Mouse (Mus musculus) small intestine, adult 2 months (tissue): ENCODE data around the gene Zfp367. TPM values are rescaled to one million over a fixed set of nuclear protein-coding genes. Genes with fewer than 3 reads are reported as not detected.

ENCODE experiments used
- H3K27ac ChIP-seq: fragments of 200-500 bp; 2 replicates; pipeline ENCODE4 v1.5.1; 2012; ENCODE audit warnings: low read depth, low read length, control low read depth, inconsistent platforms; ENCODE audit not compliant: insufficient read depth
- H3K27me3 ChIP-seq: fragments of 200-500 bp; 2 replicates; pipeline ENCODE4 v1.6.1; 2012; ENCODE audit warnings: mild to moderate bottlenecking, moderate library complexity, low read length, inconsistent platforms; ENCODE audit not compliant: control insufficient read depth, insufficient read depth
- H3K36me3 ChIP-seq: fragments of 200-500 bp; 2 replicates; pipeline ENCODE4 v1.6.1; 2012; ENCODE audit warnings: mild to moderate bottlenecking, low read length, control low read depth, inconsistent platforms; ENCODE audit not compliant: control insufficient read depth, insufficient read depth
- H3K4me1 ChIP-seq: fragments of 200-500 bp; 2 replicates; pipeline ENCODE4 v1.6.1; 2012; ENCODE audit warnings: low read length, inconsistent platforms, mixed read lengths; ENCODE audit not compliant: control insufficient read depth, insufficient read depth, insufficient read length
- H3K4me3 ChIP-seq: fragments of 200-500 bp; 2 replicates; pipeline ENCODE4 v1.5.1; 2012; ENCODE audit warnings: low read depth, mild to moderate bottlenecking, control low read depth, inconsistent platforms, low read length, moderate library complexity
- CTCF ChIP-seq: fragments of 200-500 bp; IDR thresholded peaks from 2 replicates; pipeline ENCODE4 v1.5.1; 2012; ENCODE audit warnings: low read depth, mild to moderate bottlenecking, control low read depth, inconsistent platforms, low read length, moderate library complexity, mixed read lengths; ENCODE audit not compliant: insufficient replicate concordance, insufficient read length; ENCODE audit errors: extremely low read depth
- POLR2A ChIP-seq: fragments of 200-500 bp; IDR thresholded peaks from 2 replicates; pipeline ENCODE4 v1.6.1; 2012; ENCODE audit warnings: low read depth, mild to moderate bottlenecking, control low read depth, inconsistent platforms, low read length, moderate library complexity
- WGBS: fragments of 180-500 bp; shearing (Covaris S2); methylation state at CpG from one replicate; pipeline ENCODE4 v1.1.7; 2018; 5-methylcytosine and 5-hydroxymethylcytosine counted together
- polyA plus RNA-seq: library from polyadenylated mRNA; depleted of rRNA; stranded (reverse); fragments of >200 nt; gene quantifications from 2 replicates; pipeline ENCODE4 v1.2.3, GENCODE M21; 2012

The Zfp367 gene
- polyA plus RNA-seq, 1 experiment = 3.0 TPM

DNA sequence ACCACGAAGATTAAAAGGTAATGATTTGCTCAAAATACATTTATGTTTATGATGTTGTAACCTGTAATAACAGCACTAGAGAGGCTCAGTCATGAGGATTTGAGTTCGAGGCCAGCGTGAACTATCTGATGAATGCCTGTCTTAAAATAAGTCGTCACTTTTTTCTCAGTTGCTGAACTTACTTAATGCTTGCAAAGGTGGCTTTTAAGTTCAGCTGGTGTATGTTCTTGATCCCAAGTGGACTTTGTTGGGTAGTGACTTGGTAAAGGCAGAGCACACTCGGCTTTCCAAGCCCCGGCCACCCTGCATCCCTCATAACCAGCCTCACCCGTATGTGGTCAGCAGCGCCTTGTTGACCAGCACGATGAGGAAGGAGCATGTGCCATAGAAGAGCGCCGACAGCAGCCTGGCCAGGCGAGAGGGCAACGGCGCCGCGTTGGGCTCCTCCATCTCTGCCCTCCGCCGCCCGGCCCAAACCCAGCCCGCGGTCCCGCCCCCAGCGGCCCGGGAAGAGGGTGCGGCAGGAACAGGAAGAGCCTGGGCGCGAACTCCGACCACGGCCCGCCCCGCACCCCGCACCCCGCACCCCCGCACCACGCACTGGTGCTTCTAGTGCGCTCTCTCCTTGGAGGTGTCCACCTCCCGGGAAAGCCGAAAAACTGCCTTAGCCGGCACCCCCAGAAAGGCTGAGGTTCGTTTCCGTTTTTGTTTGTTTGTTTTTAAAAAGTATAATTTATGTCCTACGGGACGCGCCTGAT, 24.0 kb downstream of the Zfp367 start, which contains the start of gene Slc35d2:
Gene Slc35d2, minus strand, starts transcription at position 511 of the 758 bp plus-strand sequence.
- Histone ChIP-seq H3K36me3 (no peaks in the 10 kb centered on the region), H3K27me3 (no peaks in the 10 kb centered on the region), H3K4me1 (peaks cover 3% of the 10 kb centered on the region; the same call in 1 of the 2 replicates), H3K27ac (peak within 1 kb of the TSS; percentile 82), H3K4me3 (peak within 1 kb of the TSS; percentile 78)
- TF ChIP-seq POLR2A (peak; percentile 78; the same call in 1 of the 2 replicates), CTCF (no peak)
- WGBS = 4% methylated on average over 44 of the region's 44 CpGs

DNA sequence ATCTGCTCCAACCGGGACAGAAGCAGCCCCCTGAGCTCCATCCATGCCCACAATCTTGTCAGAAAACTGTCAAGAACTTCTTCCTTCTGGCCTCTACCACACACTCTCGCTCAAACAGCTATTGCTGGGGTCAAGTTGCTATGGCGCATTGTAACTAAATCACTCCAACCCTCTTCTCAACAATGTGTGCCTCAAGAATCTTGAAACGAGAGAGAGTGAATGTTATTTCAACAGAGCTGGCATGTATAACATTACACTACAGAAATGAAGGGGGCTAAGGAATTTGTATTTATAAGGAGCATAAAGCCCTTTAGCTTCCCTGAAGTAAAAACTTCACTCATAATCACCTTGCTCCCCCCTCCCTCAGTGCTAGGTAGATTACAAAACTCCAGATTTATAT, 26.7 kb downstream of the Zfp367 start:
- no peaks in the 10 kb centered on the region for H3K27me3 ChIP-seq
- H3K4me3 ChIP-seq = no peak overlapping the region
- TF ChIP-seq POLR2A (no peak), CTCF (no peak)
- 90% methylated on average over 4 of the region's 4 CpGs for WGBS
- no peak overlapping the region for H3K27ac ChIP-seq
- H3K36me3 ChIP-seq = no peaks in the 10 kb centered on the region; the same call in 1 of the 2 replicates
- H3K4me1 ChIP-seq = peaks cover 3% of the 10 kb centered on the region; the same call in 1 of the 2 replicates

DNA sequence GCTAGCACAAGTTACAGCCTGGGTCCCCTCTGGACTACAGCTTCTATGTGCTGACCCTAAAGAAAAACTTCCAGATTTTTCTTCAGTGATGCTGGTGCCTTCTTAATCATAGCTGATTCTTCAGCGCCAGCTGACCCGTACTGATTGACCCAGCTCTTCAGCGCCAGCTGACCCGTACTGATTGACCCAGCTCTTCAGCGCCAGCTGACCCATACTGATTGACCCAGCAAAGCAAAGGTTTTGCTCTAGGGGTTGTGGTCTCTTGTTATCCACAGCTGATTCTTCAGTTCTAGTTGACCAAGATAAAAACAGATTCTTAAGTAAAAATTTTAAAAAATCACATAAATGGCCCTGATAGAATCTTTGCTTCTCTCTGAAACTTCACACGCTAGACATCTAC, 28.1 kb downstream of the Zfp367 start:
- peaks cover 3% of the 10 kb centered on the region; the same call in 1 of the 2 replicates for H3K4me1 ChIP-seq
- H3K27ac ChIP-seq = no peak overlapping the region
- no peak overlapping the region for H3K4me3 ChIP-seq
- peaks cover 3% of the 10 kb centered on the region for H3K36me3 ChIP-seq
- H3K27me3 ChIP-seq = no peaks in the 10 kb centered on the region
- WGBS = 94% methylated on average over 6 of the region's 6 CpGs
- TF ChIP-seq CTCF = no peak
- no peak for TF ChIP-seq POLR2A

DNA sequence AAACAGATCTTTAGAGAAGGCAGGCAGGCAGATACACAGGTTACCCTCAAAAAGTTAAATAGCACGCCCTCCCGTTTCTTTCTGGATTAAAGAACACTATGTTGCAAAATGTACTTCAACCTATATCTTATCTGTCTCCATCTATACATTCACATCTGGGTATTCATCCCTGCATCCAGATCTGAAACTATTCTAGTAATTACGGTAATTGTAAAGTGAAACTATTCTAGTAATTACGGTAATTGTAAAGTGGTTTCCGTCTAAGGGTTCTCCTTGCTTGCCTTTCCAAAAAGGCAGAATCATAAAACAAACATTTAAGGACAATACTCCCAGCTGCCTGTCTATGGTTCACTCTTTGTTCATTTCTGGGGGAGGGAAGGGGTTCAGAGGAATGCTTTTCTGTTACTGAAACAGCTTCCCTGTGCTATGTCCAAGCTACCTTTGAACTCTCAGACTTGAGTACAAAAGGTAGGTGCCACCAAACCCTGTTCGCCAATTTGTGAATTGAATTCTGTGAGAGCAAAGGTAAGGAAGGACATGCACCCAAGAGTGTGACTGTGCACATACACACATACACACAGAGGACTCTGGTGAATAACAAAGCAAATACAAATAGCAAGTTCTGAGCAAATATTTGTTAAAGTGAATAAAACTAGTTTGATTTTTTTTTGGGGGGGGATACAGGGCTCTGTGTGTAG, 29.4 kb downstream of the Zfp367 start:
- no peaks in the 10 kb centered on the region; the same call in 1 of the 2 replicates for H3K4me1 ChIP-seq
- H3K36me3 ChIP-seq = peaks cover 3% of the 10 kb centered on the region
- 47% methylated on average over 6 of the region's 6 CpGs for WGBS
- TF ChIP-seq CTCF (no peak), POLR2A (no peak)
- H3K4me3 ChIP-seq = no peak overlapping the region
- H3K27me3 ChIP-seq = no peaks in the 10 kb centered on the region
- H3K27ac ChIP-seq = 0 out of 2 replicates have a peak overlapping the region, but pooled peaks have one; percentile 17

DNA sequence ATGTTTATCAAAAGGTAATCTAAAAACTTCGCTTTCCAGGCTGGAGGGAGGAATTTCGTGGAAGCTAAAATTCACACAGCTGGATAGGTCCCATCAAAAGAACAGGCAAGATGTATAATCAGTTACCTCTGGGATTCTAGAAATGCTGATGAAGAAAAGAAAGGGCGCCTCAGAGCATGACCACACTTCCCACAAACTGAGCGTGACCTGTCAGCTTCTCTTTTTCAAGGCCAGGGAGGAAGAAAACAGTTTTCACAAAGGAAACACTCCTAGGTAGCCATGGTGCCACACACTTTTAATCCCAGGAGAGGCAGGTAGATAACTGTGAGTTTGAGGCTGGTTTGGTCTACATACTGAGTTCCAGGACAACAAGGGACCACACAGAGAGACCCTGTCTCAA, 32.2 kb downstream of the Zfp367 start:
- H3K27me3 ChIP-seq = no peaks in the 10 kb centered on the region
- peaks cover 3% of the 10 kb centered on the region for H3K36me3 ChIP-seq
- WGBS = 83% methylated on average over 4 of the region's 4 CpGs
- no peak for TF ChIP-seq CTCF
- no peak for TF ChIP-seq POLR2A
- no peak overlapping the region for H3K27ac ChIP-seq
- H3K4me1 ChIP-seq = no peaks in the 10 kb centered on the region
- no peak overlapping the region for H3K4me3 ChIP-seq

DNA sequence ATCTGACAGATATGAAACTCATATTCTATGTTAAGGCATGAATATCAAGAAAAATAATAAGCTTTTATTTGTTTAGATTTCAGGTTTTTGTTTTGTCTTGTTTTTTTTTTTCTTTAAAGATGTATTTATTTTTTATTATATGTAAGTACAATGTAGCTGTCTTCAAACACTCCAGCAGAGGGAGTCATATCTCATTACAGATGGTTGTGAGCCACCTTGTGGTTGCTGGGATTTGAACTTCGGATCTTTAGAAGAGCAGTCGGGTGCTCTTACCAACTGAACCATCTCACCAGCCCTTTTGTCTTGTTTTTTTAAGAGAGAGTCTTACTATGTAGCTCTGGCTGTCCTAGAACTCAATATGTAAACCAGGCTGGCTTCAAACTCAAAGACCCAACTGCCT, 35.6 kb downstream of the Zfp367 start:
- no peaks in the 10 kb centered on the region for H3K27me3 ChIP-seq
- TF ChIP-seq POLR2A (no peak), CTCF (no peak)
- 55% methylated on average over 2 of the region's 2 CpGs for WGBS
- H3K27ac ChIP-seq = no peak overlapping the region
- H3K4me1 ChIP-seq = no peaks in the 10 kb centered on the region
- peaks cover 3% of the 10 kb centered on the region for H3K36me3 ChIP-seq
- no peak overlapping the region for H3K4me3 ChIP-seq

DNA sequence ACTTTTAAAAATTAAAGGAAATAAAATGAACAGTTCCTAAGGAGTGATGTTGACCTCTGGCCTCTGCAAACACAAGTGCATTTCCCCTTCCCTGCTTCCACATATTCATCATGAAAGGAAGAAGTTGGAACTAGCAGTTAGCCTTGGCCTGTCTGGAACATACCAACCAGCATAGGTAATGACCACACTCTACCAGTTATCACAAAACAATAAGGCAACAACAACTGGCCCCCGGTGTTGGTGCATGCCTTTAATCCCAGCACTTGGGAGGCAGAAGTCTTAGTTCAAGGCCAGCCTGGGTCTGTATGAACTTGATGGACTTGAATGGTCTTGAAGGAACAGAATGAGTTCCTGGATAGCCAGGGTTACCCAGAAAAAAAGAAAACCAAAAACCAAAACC, 42.6 kb downstream of the Zfp367 start:
- 83% methylated on average over 1 of the region's 1 CpGs for WGBS
- H3K36me3 ChIP-seq = peaks cover 14% of the 10 kb centered on the region
- no peak overlapping the region for H3K27ac ChIP-seq
- no peak overlapping the region for H3K4me3 ChIP-seq
- H3K27me3 ChIP-seq = no peaks in the 10 kb centered on the region
- no peak for TF ChIP-seq POLR2A
- no peak for TF ChIP-seq CTCF
- peaks cover 2% of the 10 kb centered on the region; the same call in 1 of the 2 replicates for H3K4me1 ChIP-seq
